Mouse (Mus musculus) testis, adult 2 months (tissue): ENCODE measurements around the gene Car10.

ENCODE experiments used
- CTCF ChIP-seq: fragments of 200-500 bp; IDR thresholded peaks from 2 replicates; pipeline ENCODE4 v1.5.1; 2012; ENCODE audit warnings: low read depth, mild to moderate bottlenecking, inconsistent platforms, low read length, moderate library complexity; ENCODE audit not compliant: control insufficient read depth, insufficient read depth, insufficient replicate concordance
- POLR2A ChIP-seq: fragments of 200-500 bp; IDR thresholded peaks from 2 replicates; pipeline ENCODE4 v1.6.1; 2012; ENCODE audit warnings: low read depth, mild to moderate bottlenecking, inconsistent platforms, low read length, moderate library complexity; ENCODE audit not compliant: control insufficient read depth

- no peak for TF ChIP-seq CTCF
- TF ChIP-seq POLR2A, result no peak
Measured at GRCm38 (mm10) chr11:93642331-93642730, 544.5 kb downstream of the Car10 start.
